Mouse (Mus musculus): ENCODE data around the gene Phf21a.

Phf21a gene

DNA sequence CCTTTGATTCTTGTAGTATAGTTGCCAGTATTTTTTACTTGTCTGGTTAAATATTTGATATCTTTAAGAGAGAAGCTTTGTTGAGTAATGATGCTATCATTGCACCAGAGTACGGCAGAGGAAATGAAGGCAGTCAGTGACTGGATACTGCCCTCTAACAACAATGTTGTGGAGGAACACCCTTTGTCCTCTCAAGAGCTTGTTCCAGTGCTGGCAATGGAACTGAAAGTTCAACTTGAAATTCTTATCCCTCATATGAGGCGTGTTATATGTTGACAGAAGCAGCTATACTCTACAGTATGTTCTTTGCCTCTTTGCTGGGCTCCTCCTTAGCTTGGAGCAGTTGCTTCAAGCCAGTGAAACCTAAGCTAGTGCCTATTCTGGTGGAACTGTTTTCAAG, 147.4 kb downstream of the Phf21a start:
- DNase-seq = no peak

DNA sequence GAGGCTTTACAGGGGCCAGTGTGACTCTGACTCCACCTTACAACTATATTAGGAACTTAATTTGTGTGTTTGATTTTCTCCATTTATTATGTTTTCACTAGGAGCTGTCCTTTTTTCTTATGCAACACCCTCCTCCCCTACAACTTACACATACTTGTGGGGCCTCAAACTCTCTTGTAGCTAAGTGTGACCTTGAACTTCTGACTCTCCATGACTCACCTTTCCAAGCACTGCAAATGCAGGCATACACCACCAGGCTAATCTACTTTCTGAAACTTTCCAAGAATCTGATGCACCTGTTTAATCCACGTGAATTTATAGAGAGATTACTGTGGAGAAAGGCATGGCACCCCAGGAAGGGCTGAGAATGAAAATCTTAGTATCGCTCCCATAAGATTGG, 147.9 kb downstream of the Phf21a start:
- no peak for DNase-seq

DNA sequence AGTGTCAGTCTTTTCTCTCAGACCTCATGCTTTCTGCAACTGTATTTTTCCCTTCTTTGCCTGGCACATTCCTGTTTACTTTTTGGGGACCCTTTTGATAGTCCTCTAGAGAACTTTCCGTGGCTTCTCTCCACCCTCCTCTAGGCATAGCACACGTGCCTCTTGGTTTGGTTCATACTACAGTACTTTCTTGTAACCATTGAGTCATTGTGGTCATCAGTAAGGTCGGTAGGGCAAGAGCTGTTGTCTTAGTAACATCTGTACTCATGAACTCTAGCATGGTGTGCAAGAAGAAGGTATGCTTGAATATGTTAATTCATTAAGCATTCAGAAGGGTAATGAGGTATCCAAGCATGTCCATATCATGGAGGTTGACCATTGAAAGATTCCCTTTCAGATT, 148.4 kb downstream of the Phf21a start:
- no peak for DNase-seq

DNA sequence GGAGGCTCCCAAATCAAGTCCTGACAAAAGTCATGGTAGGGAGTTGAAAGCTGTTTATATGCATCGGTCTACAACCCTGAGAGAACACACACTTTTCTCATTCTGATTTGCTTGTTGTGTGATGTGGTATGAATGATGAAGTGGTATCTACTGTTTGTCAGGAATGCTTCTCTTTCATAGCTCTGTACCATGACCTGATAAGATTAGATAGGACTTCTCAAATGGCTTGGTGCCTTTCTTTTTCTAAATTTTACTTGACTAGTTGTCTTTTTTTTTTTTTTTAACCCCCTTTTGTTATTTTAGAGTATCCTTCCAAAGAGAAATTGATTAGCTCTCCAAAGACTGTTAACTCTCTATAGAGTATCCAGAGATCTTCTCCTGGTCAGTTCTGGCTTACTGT, 153.2 kb downstream of the Phf21a start:
- DNase-seq = no peak

DNA sequence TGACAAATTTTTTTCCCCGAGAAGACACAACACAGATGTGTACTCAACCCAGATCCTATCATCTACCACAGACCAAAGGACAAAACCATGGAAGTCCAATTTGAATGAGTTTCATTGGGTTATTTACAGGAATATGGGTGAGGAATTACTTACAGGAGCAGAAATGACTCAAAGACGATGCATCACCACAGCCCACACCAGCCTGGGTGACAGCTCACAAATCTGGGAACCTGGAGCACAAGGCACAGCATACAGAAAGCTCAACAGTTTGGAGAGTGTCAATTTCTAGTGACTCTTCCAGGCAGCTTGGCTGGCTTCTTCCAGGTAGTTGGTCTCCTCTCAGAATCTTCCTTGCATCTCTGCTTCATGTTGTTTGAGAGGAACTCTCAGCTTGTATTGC, 154.8 kb downstream of the Phf21a start:
- DNase-seq = no peak

DNA sequence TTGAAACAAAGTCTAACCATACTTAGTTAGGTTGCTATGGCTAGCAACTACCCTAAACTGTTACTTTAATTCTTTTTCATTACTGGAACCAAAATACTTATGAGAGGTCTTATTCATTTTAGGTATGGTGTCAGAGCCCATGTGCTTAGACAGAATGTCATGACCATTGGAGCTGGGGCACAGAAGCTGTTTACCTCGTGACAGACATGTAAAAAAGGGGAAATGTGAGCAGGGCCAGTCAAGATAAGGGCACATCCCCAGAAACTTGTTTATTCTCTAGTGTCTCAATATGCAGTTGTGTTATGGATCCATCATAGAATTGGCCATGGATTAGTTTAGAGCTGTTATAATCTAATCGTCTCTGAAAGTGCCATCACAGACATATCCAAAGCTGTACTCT, 157.6 kb downstream of the Phf21a start:
- no peak for DNase-seq

DNA sequence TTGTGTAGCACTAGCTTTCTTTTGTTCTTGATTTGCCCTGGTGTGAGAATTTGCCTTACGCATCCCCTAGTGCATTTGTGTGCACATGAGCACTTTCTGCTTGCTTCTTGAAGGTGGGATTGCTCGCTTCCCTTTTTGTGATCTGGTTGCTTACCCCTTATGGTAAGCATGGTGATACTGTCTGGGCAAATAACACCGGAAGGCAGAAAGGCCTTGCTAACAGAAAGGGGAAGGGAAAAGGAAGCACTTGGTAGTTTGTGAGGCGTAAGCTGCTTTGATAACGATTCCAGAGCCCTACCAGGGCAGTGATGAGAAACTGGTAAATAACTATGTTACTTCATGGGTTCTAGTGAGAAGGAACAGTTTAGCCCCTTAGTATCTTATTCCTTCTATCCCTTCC, 160.9 kb downstream of the Phf21a start:
- DNase-seq = no peak

DNA sequence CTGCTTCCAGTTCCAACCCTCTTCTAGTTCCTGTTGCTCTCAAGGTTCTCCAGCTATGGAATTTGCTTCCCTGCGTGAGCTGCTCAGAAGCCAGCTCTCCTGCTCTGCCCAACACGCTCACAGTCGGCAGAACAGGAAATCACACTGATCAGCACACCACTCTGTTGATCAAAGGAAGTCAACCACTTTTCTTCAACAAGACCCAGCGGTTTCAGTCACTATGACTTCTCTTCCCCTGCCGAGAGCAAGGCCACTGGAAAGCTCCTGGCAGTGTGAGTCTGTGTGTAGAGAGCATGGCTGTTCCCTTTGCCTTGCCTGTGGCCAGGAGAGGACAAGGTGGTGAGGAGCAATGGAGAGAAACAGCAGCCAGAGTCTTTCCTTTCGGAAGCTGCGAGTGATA, 163.2 kb downstream of the Phf21a start:
- no peak for DNase-seq

DNA sequence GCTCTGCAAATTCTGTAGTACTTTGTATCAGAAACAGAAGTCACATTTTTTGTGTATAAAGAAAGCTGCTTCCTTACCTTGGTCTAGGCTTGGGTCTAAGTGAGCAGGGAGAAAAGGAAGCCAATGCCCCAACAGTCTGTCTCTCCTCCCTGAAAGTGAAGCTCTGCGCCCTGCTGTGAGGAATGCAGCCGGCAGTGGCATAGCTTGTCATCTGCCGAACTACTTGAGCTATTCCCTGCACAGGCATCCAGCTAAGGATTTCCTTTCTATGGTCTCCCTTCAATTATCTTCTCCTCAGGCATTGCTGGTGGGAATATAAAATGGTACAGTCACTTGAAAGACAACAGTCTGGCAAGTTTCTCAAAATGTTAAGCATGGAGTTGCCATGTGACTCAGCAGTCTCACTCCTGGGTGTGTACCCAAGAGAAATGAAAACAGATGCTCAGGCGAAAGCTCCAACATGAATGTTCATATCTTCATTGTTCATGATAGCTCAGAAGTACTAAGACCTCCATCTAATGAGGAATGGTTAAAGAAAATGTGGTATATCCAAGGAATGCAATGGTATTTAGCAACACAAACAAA, 164.5 kb downstream of the Phf21a start:
- DNase-seq = no peak

DNA sequence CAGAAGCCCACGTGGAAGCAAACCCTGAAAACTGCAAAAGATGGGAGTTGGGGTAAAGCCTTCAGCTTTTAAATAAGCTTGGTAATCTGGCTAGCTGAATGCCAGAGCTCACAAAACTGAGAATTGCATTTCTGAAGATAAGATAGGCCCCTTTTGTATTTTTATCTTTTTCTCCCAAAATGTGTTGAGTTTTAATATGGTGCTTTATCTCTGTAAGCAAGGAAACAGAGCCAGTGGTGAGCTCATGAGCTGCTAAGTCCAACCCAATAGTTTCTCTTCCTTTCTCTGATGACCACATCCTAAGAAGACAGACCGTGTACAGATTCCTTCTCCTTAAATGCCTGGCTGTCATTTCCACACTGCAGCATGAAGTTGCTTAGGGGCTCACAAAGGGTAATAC, 167.0 kb downstream of the Phf21a start:
- no peak for DNase-seq

DNA sequence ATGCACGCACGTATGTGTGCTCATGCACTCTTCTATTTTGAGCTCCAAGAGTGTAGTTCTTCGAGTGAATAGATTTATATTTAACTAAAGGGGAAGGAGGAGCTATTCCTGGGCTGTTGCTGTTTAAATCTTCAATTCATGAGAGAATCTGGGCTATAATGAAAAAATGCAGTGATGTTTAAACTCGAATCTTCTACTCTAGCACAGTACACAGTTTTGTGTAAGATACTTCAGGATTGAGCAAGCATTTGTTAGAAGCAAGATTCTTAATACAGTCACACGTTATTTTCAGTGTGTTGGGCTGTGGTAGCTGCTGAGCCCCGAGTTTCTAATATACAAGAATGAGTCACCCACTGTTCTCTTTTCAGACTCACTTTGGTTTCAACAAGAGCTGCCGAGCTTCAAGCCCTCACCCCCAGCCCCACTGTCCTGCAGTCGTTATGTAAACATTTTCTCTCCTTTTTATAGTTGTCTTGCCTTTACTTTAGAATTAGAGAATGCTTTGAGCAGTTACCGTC, 173.2 kb downstream of the Phf21a start:
- DNase-seq = no peak

DNA sequence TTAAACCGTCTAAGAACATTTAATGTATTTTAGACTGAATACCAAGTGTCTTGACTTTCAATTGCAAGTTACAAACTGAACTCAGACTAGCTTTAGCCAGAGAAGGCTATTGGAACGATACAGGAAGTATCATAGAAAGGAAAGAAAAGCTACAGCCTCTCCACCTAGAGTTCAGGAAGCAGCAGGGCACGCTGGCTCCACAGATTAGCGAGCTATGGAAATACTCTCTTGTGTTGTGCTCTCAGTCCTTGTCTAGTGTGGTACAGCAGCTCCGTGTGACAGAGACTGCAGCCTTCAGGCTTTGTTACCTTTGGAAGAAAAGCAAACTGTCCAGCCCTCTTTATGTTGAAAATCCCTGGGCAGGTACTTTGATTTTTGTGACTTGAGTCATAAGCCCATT, 176.3 kb downstream of the Phf21a start:
- DNase-seq = no peak

DNA sequence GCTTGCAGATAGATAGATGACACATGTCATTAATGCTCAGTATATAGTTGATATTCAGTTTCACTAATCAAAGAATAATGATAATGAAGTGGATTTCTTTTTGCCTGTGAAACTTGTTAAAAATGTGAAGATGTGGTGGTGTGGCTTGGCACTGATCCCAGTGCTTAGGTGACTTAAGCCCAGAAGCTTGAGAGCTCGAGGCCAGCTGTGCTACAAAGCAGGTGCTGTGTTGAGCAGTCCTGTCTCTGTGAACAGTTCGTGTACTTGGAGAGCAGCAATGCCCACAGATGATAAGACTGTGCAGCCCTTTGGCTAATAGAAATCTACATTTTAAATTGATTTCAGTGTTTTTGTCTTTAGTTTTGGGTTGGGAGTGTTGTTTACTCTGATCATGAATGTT, 179.6 kb downstream of the Phf21a start:
- DNase-seq = no peak

DNA sequence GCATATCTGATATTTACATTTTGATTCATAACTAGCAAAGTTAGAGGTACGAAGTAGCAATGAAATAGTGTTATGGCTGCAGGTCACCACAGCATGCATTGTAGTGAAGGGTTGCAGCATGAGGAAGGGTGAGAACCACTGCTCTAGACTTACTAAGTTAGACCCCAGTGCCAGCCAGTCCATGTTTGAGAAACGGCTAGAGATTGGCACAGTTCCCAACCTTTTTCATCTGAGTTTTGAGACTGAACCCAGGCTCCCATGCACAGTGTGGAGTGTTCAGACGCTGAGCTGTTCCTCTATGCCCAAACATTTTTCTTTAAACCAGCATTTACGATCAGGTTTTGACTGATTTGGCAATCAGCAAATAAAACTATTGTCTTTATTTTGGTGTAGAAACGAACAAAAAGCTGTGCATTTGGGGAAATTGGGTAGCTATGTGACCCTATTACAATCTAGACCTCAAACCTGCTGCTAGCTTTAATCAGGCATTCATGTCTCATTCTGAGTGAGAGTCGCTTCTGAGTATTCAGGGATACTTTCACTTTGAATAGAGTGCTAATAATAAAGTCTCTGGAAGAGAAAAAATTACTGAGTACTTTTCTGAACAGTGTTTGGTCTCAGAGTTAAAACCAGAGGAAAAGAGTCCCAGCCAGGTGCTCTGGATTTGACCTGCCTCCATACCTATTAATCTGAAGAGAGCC, 180.3 kb downstream of the Phf21a start:
- peak; percentile 21 for DNase-seq

DNA sequence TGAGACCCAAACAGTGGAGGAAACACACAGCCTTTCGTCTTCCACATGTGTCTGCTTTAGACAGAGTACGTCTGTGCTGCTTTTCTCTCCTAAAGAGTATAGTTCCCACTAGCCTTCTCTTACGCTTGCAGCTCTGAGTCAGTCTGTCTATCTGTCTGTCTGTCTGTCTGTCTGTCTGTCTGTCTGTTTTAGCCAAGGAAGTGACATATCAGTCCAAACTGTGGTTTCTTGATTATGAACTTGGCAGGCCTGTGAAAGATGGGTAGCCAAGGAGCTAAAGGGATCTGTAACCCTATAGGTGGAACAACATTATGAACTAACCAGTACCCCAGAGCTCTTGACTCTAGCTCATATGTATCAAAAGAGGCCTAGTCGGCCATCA, 180.9 kb downstream of the Phf21a start:
- no peak for DNase-seq

DNA sequence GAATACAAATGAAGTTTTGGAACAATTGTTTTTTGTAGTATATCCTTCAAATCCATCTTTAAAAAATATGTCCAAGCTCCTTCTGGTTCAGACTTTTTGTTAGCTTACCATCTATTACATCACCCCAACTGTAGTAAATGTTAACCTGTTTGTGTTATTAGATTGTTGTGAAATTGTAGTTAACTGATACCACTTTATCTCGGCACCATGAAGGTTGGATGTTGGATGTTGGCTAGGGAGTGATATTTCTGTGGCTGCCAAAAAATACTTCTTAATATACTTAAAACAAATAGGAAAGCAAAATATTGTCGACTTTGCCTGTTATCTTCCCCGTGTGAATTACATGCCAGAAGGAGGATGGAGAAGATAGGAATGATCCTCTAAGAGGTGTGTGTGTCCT, 184.9 kb downstream of the Phf21a start:
- DNase-seq = no peak

DNA sequence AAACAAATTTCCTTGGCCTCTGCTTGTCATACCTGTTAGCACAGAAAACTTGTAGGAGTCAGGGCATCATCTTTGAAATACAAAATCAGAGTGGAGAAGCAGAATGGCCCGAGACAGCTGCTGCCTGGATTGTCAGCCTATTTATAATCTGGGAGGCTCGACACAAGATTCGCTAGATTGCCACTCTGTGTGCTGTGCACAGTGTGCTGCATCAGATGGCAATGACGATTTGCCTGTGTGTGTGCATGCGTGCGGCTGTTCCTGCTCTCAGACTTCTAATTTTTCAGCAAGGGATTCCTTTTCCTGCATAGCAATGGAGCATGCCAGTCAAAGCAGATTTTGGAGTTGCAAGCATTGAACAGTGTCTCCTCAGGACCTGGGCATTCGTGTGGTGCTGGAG, 185.7 kb downstream of the Phf21a start:
- no peak for DNase-seq

DNA sequence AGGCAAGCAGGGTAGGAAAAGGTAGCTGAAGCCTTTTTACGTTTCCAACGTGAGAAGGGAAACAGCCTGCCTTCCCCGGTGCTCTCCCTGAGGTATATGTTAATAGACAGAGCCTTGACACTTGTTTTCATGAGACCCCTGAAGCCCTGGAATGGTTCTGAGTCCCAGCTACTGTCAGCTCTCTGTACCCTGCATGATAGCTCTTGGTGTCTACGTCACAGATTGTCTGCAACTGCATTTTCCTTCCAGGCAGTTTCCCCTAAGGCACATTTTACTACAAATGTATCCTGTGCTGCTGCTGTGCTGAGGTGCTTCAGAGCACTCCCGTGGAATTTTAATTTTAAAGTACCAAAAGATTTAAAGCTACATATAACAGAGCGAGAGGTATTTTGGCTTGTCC, 186.5 kb downstream of the Phf21a start:
- no peak for DNase-seq

DNA sequence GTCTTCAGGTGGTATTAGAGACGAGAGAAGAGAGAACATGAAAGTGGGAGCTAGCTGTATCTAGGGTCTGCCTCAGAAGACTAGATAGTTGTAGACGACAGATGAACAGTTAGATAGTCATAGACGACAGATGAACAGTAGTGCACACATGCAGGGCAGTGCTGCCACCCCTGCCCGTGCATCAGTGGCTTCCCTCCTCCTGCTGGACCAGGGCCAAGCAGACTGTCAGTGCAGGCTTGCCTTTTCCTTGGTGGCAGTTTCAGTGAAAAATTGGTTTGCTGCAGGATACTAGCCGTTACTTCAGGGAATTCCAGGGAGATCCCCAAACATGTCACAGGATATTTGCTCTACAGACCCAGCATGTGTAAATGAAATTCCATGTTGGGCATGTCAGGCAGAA, 192.7 kb downstream of the Phf21a start:
- peak; percentile 10 for DNase-seq

DNA sequence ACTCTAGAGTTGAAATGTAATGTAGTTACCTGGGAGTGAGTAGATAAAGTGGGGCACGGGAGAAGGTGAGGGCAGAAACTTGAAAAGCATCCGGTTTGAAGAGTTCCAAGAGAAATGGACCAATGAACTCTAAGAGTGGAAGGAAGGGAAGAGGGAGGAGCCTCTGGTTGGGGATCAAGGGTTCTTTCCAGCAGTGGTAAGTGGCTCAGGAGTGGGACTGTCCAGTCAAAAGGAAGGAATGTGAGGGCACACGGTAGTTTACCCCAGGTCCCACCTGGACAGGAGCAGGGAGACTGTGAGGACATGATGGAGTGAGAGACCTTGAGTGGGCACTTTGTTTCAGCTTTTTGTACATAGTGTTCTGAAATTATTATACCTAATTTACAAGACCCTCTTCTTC, 196.4 kb downstream of the Phf21a start:
- DNase-seq = peak; percentile 21

DNA sequence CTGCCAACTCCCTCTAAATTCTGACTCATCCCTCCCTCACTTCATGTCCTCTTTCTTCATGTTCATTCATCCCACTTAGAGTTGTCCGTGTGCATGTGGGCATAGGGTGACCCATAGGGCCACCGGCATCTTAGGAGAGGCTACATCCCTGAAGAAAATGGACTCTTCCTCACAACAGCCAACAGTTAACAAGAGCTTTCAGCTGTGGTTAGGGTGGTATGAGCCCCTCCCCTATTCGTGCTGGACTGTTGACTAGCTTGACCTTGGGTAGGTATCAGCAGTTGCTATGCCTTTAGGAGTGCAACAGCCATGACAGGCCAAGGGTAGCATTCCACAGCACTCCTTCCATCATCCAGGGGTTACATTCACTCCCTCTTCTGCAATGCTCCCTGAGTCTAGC, 198.6 kb downstream of the Phf21a start:
- DNase-seq = no peak

DNA sequence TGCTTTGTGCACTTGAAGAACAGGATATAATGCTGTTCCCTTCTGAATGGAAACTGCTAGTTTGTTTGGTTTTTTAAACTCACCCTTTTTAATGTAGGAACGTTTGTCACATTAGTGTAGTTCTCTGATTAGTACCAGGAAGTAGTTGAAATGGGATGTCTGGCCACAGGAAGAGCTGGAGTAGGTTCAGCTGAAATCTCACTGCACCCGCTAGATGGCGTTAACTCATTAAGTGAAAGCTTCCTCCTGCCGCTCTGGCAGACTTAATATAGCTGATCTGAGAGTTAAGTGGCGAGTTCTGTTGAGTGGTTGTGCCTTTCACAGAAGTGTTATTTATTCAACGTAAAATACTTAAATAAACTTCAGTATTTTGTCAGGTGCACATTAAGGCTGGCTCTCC, 203.5 kb downstream of the Phf21a start:
- DNase-seq = peak; percentile 89

DNA sequence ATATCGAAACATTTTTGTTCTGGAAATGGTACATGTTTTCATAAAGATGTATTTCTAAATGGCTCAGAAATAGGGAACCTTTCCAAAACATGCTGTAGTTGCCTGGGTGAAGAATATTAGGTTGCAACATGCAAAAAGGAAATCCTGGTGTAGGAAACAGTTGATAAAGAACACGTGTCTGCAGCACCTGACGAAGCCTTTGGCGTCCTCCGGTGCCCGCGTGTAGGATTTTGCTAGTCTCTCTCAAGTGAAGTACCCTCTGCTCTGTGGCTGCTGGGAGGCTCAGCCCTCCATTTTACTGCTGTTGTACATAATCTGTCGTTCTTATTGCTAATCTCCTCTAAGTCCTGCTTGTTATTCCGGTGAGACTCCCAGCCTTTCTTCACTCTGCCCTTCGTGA, 207.0 kb downstream of the Phf21a start:
- no peak for DNase-seq

DNA sequence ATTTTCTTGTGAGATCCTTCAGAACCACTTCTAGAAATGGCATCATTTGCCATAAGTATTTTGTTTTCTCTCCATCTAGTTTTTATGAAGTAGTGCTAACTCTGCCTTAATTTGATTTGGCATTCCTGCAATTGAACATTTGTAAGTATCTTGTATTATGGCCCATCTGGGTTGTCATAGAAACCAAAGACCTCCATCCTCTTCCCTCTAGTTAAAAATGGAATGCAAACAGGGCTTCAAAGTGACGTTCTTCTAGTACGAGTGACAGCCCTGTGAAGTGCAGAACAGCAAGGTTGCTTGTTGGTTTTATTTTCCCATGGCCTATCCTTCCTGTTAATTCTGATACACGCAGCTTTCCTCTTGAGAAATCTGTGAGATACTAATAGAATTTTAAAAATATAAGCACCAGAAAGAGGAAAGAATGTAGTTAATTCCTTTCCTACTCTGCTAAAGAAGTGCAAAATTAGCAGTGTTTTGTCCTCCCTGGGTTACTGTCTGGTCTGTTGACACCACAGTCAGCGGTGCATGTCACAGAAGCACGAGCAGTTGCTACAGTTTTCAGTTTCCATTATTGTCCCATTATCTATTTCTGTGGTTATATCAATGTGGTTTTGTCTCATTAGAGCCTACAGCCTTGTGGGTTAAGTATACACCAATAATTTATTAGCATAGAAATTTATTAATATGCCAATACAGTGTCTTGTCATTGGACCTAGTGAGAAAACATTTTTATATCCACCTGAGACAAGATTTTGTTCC, 209.1 kb downstream of the Phf21a start:
- DNase-seq = no peak
